Mouse (Mus musculus) CH12.LX (cell line): ENCODE results near the gene Snx11. TPM values are rescaled to one million over a fixed set of nuclear protein-coding genes. Genes with fewer than 3 reads are reported as not detected.

ENCODE experiments used
- DNase-seq: peaks from one replicate; pipeline ENCODE4 v3.0.0-alpha.2; 2013; ENCODE audit errors: extremely low read depth
- H3K27ac ChIP-seq: 2 replicates; pipeline ENCODE4 v1.5.1; 2012; ENCODE audit warnings: low read depth, mild to moderate bottlenecking, control low read depth, moderate library complexity; ENCODE audit not compliant: insufficient read depth
- H3K27me3 ChIP-seq: replicated peaks from 2 replicates; pipeline ENCODE3; 2012; ENCODE audit warnings: inconsistent platforms
- H3K36me3 ChIP-seq, 2 experiments: replicated peaks in 1 of 2; 2 replicates each; pipeline versions ENCODE3 to v1.6.1; 2012; ENCODE audit warnings: inconsistent platforms in 1 of 2, low read length in 1 of 2, mild to moderate bottlenecking in 1 of 2, mixed read lengths in 1 of 2, moderate library complexity in 1 of 2; ENCODE audit not compliant: control insufficient read depth in 1 of 2, insufficient read depth in 1 of 2
- H3K4me1 ChIP-seq, 2 experiments: 2 replicates each; pipeline ENCODE4 v1.6.1; 2012; ENCODE audit warnings: inconsistent platforms in 1 of 2, moderate library complexity in 1 of 2; ENCODE audit not compliant: insufficient read depth in 2 of 2, control insufficient read depth in 1 of 2
- H3K4me2 ChIP-seq: 2 replicates; pipeline ENCODE4 v1.6.1; 2012; ENCODE audit warnings: low read depth, mild to moderate bottlenecking, control low read depth; ENCODE audit not compliant: poor library complexity, insufficient read depth, severe bottlenecking
- H3K4me3 ChIP-seq, 3 experiments: fragments of 150-350 bp in 1 of 3; sonication (generic) in 1 of 3; replicated peaks in 1 of 3; 2 replicates each; pipeline versions ENCODE3 to v1.5.1; 2011 to 2012; ENCODE audit warnings: low read depth in 2 of 3, low read length in 2 of 3, mild to moderate bottlenecking in 2 of 3, moderate library complexity in 2 of 3, control low read depth in 1 of 3, improper control_type of control experiment in 1 of 3, inconsistent platforms in 1 of 3, mixed read lengths in 1 of 3; ENCODE audit not compliant: poor library complexity in 1 of 3
- H3K79me2 ChIP-seq: replicated peaks from 2 replicates; pipeline ENCODE4 v1.6.1; 2012; ENCODE audit warnings: mild to moderate bottlenecking, moderate library complexity; ENCODE audit not compliant: control insufficient read depth, poor library complexity, insufficient read depth, severe bottlenecking; ENCODE audit errors: extremely low read depth
- H3K9ac ChIP-seq: 2 replicates; pipeline ENCODE4 v1.6.1; 2012; ENCODE audit warnings: low read depth, mild to moderate bottlenecking, control low read depth, moderate library complexity; ENCODE audit not compliant: insufficient read depth
- H3K9me3 ChIP-seq: replicated peaks from 2 replicates; pipeline ENCODE3; 2012; ENCODE audit warnings: low read length, inconsistent platforms, mixed read lengths
- BHLHE40 ChIP-seq: IDR thresholded peaks from 2 replicates; pipeline ENCODE4 v1.6.1; 2011; ENCODE audit warnings: mild to moderate bottlenecking, low read depth, low read length, improper control_type of control experiment
- CHD1 ChIP-seq: IDR thresholded peaks from 2 replicates; pipeline ENCODE4 v1.6.1; 2012; ENCODE audit warnings: low read depth, low read length, improper control_type of control experiment, inconsistent platforms
- E2F4 ChIP-seq: IDR thresholded peaks from 2 replicates; pipeline ENCODE4 v1.6.1; 2011; ENCODE audit warnings: low read depth, low read length, improper control_type of control experiment; ENCODE audit not compliant: insufficient replicate concordance
- ELF1 ChIP-seq: IDR thresholded peaks from 2 replicates; pipeline ENCODE4 v1.6.1; 2014; ENCODE audit warnings: low read depth, mild to moderate bottlenecking, inconsistent platforms, low read length, improper control_type of control experiment
- ETS1 ChIP-seq: conservative IDR thresholded peaks from 2 replicates; pipeline ENCODE4 v1.6.1; 2012; ENCODE audit warnings: low read depth, mild to moderate bottlenecking, inconsistent platforms, low read length, improper control_type of control experiment, moderate library complexity
- GABPA ChIP-seq: IDR thresholded peaks from 2 replicates; pipeline ENCODE4 v1.6.1; 2012; ENCODE audit warnings: low read depth, low read length, improper control_type of control experiment, inconsistent platforms; ENCODE audit not compliant: insufficient replicate concordance
- MAFK ChIP-seq: IDR thresholded peaks from 2 replicates; pipeline ENCODE4 v1.6.1; 2011; ENCODE audit warnings: low read length, improper control_type of control experiment; ENCODE audit not compliant: insufficient replicate concordance
- MAX ChIP-seq: IDR thresholded peaks from 2 replicates; pipeline ENCODE4 v1.6.1; 2011; ENCODE audit warnings: low read length, improper control_type of control experiment
- MAZ ChIP-seq: IDR thresholded peaks from 2 replicates; pipeline ENCODE4 v1.6.1; 2012; ENCODE audit warnings: low read depth, mild to moderate bottlenecking, inconsistent platforms, low read length, improper control_type of control experiment, moderate library complexity
- MEF2A ChIP-seq: IDR thresholded peaks from 2 replicates; pipeline ENCODE4 v1.6.1; 2014; ENCODE audit warnings: low read depth, mild to moderate bottlenecking, inconsistent platforms, low read length, improper control_type of control experiment, borderline replicate concordance
- MXI1 ChIP-seq: IDR thresholded peaks from 2 replicates; pipeline ENCODE4 v1.6.1; 2011; ENCODE audit warnings: mild to moderate bottlenecking, low read depth, low read length, improper control_type of control experiment
- MYC ChIP-seq: IDR thresholded peaks from 2 replicates; pipeline ENCODE4 v1.6.1; 2011; ENCODE audit warnings: low read depth, mild to moderate bottlenecking, improper control_type of control experiment, low read length
- NRF1 ChIP-seq: IDR thresholded peaks from 2 replicates; pipeline ENCODE4 v1.6.1; 2014; ENCODE audit warnings: low read depth, mild to moderate bottlenecking, inconsistent platforms, low read length, improper control_type of control experiment, moderate library complexity
- POLR2AphosphoS2 ChIP-seq: IDR thresholded peaks from 2 replicates; pipeline ENCODE4 v1.6.1; 2011; ENCODE audit warnings: low read depth, low read length, improper control_type of control experiment
- SIN3A ChIP-seq: IDR thresholded peaks from 2 replicates; pipeline ENCODE4 v1.6.1; 2012; ENCODE audit warnings: low read length, improper control_type of control experiment, inconsistent platforms
- TBP ChIP-seq: conservative IDR thresholded peaks from 2 replicates; pipeline ENCODE4 v1.6.1; 2011; ENCODE audit warnings: low read depth, low read length, improper control_type of control experiment
- TCF12 ChIP-seq: IDR thresholded peaks from 2 replicates; pipeline ENCODE4 v1.6.1; 2014; ENCODE audit warnings: low read depth, mild to moderate bottlenecking, inconsistent platforms, low read length, improper control_type of control experiment
- UBTF ChIP-seq: IDR thresholded peaks from 2 replicates; pipeline ENCODE4 v1.6.1; 2012; ENCODE audit warnings: low read depth, mild to moderate bottlenecking, inconsistent platforms, low read length, improper control_type of control experiment, moderate library complexity
- ZKSCAN1 ChIP-seq: IDR thresholded peaks from 2 replicates; pipeline ENCODE4 v1.6.1; 2012; ENCODE audit warnings: low read depth, inconsistent platforms, low read length, improper control_type of control experiment, borderline replicate concordance
- ZNF384 ChIP-seq: IDR thresholded peaks from 2 replicates; pipeline ENCODE4 v1.6.1; 2012; ENCODE audit warnings: low read depth, low read length, improper control_type of control experiment, inconsistent platforms
- dilution Hi-C: fragments of 300-500 bp; cut with MboI; formaldehyde crosslinking; loops from 2 replicates; pipeline ENCODE4 v1.14.3; 2020; ENCODE audit warnings: low sequenced_read_pairs; ENCODE audit not compliant: extremely low pct_unique_long_range_greater_than_20kb, extremely low pct_ligation_motif_present
- in situ Hi-C: fragments of 300-500 bp; cut with MboI; formaldehyde crosslinking; loops from 3 replicates; pipeline ENCODE4 v1.14.3; 2019; ENCODE audit warnings: low sequenced_read_pairs, low pct_ligation_motif_present, low pct_unique_long_range_greater_than_20kb, mixed read lengths
- polyA plus RNA-seq: library from polyadenylated mRNA; unstranded; fragments of >175 nt; gene quantifications from 2 replicates; pipeline ENCODE4 v1.2.1, GENCODE M21; 2012; ENCODE audit warnings: low read depth; ENCODE audit not compliant: insufficient read length
- total RNA-seq, 2 experiments: library from RNA; depleted of rRNA; stranded (reverse); fragments of 300-350 nt in 1 of 2; fragments of >200 nt in 1 of 2; gene quantifications; 2 replicates each; pipeline ENCODE4 v1.2.3; 2012 to 2014

Gene Snx11
- total and polyA plus RNA-seq, 3 experiments = 153 to 244 (median 217) TPM

- in situ Hi-C loops = no loop called here
- peak; percentile 45 for DNase-seq
- TF ChIP-seq TBP (0 out of 2 replicates have a peak, but pooled peaks have one; percentile 21), MEF2A (peak; percentile 50; the same call in 1 of the 2 replicates), BHLHE40 (peak; percentile 33; the same call in 1 of the 2 replicates), MAZ (0 out of 2 replicates have a peak, but pooled peaks have one; percentile 43), SIN3A (peak; percentile 47), UBTF (peak; percentile 74; the same call in 1 of the 2 replicates), TCF12 (peak; percentile 47; the same call in 1 of the 2 replicates), MYC (no peak), POLR2AphosphoS2 (no peak), ZKSCAN1 (peak; percentile 98)
- TF ChIP-seq, all 38 proteins: peak for 8
- H3K36me3 ChIP-seq = peaks cover 67 to 76% of the 10 kb centered on the region in 2 experiments
- peak overlapping the region; percentile 37 to 80 (median 45) for H3K4me3 ChIP-seq
- no peak overlapping the region for H3K4me2 ChIP-seq
- H3K27me3 ChIP-seq = no peaks in the 10 kb centered on the region
- dilution Hi-C loops = no loop called here
- H3K9me3 ChIP-seq = no peaks in the 10 kb centered on the region
- no peak overlapping the region for H3K9ac ChIP-seq
- H3K4me1 ChIP-seq = peaks cover 33 to 65% of the 10 kb centered on the region in 2 experiments
- H3K27ac ChIP-seq = peak overlapping the region; percentile 52
- H3K79me2 ChIP-seq = peaks cover 16% of the 10 kb centered on the region
Measured at GRCm38 (mm10) chr11:96771274-96771975, 5.9 kb downstream of the Snx11 start.

- Histone ChIP-seq H3K9ac (no peak overlapping the region), H3K36me3 (peaks cover 68 to 93% of the 10 kb centered on the region in 2 experiments), H3K27ac (no peak overlapping the region), H3K9me3 (no peaks in the 10 kb centered on the region), H3K4me1 (peaks cover 41 to 89% of the 10 kb centered on the region in 2 experiments), H3K79me2 (no peaks in the 10 kb centered on the region), H3K4me3 (peak overlapping the region in 1 of 3 experiments; percentile 33), H3K27me3 (no peaks in the 10 kb centered on the region), H3K4me2 (no peak overlapping the region)
- TF ChIP-seq NRF1 (no peak), ZNF384 (no peak), MEF2A (no peak), MAFK (no peak), MAZ (no peak), GABPA (no peak), ELF1 (no peak), MAX (no peak), CHD1 (no peak), MXI1 (no peak), E2F4 (no peak), SIN3A (no peak), ETS1 (no peak)
- dilution Hi-C loops (no loop called here), in situ Hi-C loops (no loop called here)
- no peak for DNase-seq
Measured at GRCm38 (mm10) chr11:96768240-96768639, 9.1 kb downstream of the Snx11 start.
